18 mouse cellular contexts compared by ENCODE assay signal in genomic region chr13:49017375-49017774, GRCm38 (mm10).
"Had no signal": no experiment of that assay in that cellular context is flagged by ENCODE, and none has a peak within 500 bp of the region (broad histone marks: within the 10 kb centered on the region; RNA-seq: fewer than 3 reads in every experiment).

No protein-coding gene starts in this region.

- H3K4me3 ChIP-seq: midbrain, embryonic 10.5 days; midbrain, embryonic 12.5 days; myocyte; neural tube, embryonic 13.5 days; neural tube, embryonic 15.5 days had no signal

- H3K27ac ChIP-seq: midbrain, embryonic 10.5 days; midbrain, embryonic 12.5 days had no signal

- DNase-seq: lung, adult 18-20 months; lung, embryonic 14.5 days; lung, postnatal 10 days; lung, postnatal 4 days; midbrain, embryonic 14.5 days; retina, postnatal 1 day; right cerebral cortex, adult 18-20 months; right cerebral cortex, postnatal 25 days; right cerebral cortex, postnatal 4 days; spleen, adult 18-20 months; thymus, adult 18-20 months; thymus, postnatal 14 days; thymus, postnatal 36 days had no signal
